Mouse (Mus musculus) left cerebral cortex, postnatal 14 days (tissue): ENCODE measurements around the gene Lhx5. TPM values are rescaled to one million over a fixed set of nuclear protein-coding genes. Genes with fewer than 3 reads are reported as not detected.

Experiments
- DNase-seq, 2 experiments: peaks; one replicate each; pipeline ENCODE4 v3.0.0; 2021 to 2022; ENCODE audit warnings: low spot score in 2 of 2, mixed read lengths in 1 of 2
- intact Hi-C: fragments of 180-260 bp; cut with DNase I; formaldehyde crosslinking; loops from one replicate; pipeline ENCODE4 v1.15.1; 2025
- total RNA-seq, 2 experiments: library from RNA; stranded (reverse); gene quantifications; 2 replicates each; pipeline ENCODE4 v1.2.3; 2021

Gene Lhx5
- total RNA-seq, 2 experiments from 2014 or later, result 0.27 TPM; not detected in 1

GRCm38 (mm10) chr5:120456253-120456652, 24.8 kb downstream of the Lhx5 start:
- DNase-seq, result no peak
- intact Hi-C loops, result loop anchor here (5.0 kb wide), 1 partner anchor 309 kb away; no protein-coding TSS in a partner anchor

DNA sequence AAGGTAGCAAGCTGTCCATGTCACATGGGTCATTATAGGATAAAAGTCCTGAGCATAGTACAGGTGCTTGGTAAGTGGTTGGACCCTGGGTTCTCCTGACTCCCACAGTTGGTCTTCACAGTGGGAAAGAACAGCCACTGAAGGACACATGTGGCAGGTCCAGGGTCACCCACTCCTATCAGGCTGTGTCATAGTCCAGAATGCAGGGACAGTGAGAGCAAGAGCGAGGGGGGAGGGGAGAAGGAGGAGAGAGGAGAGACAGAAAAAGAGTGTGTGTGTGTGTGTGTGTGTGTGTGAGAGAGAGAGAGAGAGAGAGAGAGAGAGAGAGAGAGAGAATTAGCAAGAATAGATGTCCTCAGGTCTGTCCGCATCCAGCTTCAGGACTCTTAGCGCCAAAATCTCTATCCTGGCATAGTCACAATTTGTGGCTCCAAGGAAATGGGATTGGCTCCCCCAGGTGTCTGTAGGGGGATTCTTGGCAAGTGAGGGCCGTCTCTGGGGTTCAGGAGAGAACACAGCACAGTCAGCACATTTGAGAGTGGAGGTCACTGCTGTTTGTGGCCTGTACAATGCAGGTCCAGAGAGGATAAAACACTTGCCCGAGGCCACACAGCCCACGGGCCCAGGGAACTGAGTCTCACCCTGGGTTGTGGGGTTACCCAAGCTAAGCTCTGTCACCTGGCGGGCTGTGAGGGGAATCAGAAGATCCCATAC, 25.5 kb downstream of the Lhx5 start:
- intact Hi-C loops, result loop anchor here (5.0 kb wide), 1 partner anchor 310 kb away; no protein-coding TSS in a partner anchor
- DNase-seq, result no peak

- peak; percentile 69 to 70 for DNase-seq
- intact Hi-C loops, result loop anchor here (5.0 kb wide), 1 partner anchor 310 kb away; no protein-coding TSS in a partner anchor
Measured at GRCm38 (mm10) chr5:120457628-120458027, 26.1 kb downstream of the Lhx5 start.

DNA sequence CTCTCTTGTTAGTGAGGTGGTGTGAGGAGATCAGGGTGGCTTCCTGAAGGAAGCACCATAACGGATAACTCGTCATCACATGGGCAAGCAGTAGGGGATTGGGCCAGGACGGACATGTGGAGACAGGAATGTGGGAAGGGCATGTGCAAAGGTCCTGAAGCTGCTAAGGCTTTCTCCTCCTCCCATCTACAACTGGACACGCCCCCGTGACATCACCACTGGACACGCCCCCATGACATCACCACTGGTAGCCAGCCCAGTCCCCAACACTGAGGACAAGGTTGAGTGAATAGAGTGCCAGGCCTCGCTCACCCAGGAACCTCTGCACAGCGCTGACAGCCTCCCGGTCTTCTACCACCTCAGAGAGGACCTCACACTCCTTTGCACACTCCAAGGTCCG, 27.6 kb downstream of the Lhx5 start:
- intact Hi-C loops, result loop anchor here (5.0 kb wide), 1 partner anchor 312 kb away; no protein-coding TSS in a partner anchor

GRCm38 (mm10) chr5:120461902-120462301, 30.4 kb downstream of the Lhx5 start:
- intact Hi-C loops, result no loop called here
- no peak for DNase-seq

More for the DNA sequence above, 27.6 kb downstream of the Lhx5 start:
- DNase-seq, result no peak

GRCm38 (mm10) chr5:120464321-120464720, 32.8 kb downstream of the Lhx5 start:
- DNase-seq, result no peak
- intact Hi-C loops, result no loop called here

- no peak for DNase-seq
- intact Hi-C loops, result no loop called here
Measured at GRCm38 (mm10) chr5:120465062-120465461, 33.6 kb downstream of the Lhx5 start.

GRCm38 (mm10) chr5:120465860-120466259, 34.4 kb downstream of the Lhx5 start:
- intact Hi-C loops, result no loop called here
- no peak for DNase-seq

DNA sequence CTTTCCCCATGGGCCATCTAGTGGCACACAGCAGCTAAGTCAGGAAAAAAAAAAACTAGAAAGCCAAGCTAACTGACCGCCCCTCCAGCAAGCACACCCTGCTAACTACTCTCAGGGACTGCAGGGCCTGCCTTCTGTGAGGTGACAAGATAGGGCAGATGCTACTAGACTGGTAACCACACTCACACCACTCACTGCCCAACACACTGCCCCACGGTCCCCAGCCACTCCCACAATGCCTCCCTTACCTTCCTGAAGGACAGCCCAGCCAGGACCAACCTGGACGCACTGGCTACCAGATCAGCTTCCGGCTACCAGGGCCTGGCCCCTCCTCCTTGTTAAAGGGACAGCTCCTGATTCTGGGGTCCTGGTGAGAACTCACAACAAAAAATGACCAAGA, 35.5 kb downstream of the Lhx5 start:
- no peak for DNase-seq
- intact Hi-C loops, result no loop called here

GRCm38 (mm10) chr5:120468336-120468735, 36.8 kb downstream of the Lhx5 start:
- DNase-seq, result no peak
- intact Hi-C loops, result no loop called here

DNA sequence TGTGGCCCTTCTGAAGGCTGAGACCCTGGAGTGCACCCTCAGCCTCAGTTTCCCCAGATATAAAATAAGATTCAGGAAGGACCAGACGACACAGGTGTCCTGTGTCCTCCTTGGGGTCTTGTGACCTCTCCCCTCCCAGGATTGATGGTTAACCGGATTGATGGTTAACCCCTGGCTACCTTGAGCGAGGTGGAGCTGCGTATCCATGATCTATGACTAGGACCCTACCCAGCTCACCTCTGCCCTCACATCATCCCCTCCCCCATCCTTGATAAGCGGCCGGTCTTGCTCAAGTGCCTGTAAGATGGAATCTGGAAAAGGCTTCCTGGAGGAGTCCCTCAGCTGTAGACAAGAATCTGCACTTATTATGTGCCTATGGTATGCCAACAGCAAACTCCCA, 37.3 kb downstream of the Lhx5 start:
- intact Hi-C loops, result no loop called here
- DNase-seq, result no peak

- DNase-seq, result no peak
- intact Hi-C loops, result no loop called here
Measured at GRCm38 (mm10) chr5:120471538-120471937, 40.0 kb downstream of the Lhx5 start.

DNA sequence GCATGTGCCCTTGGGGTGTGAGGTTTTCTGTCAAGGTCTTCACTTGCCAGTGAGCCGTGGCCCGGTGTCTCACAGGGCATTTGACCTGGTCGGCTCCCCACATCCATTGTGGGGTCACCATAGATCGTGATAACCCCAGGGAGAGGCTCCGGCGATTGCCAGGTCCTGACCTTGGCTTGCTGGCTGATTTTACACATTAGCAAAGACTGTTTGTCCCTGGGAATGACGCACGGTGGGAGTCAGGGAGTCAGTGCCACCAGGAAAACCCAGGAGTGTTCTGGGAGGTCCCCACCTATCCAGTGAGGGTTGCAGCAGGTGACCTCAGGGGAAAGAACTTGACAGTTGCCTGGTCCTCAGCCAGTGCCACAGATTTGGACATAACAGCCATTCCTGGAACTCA, 41.3 kb downstream of the Lhx5 start, which contains the start of gene Sdsl:
Gene Sdsl, minus strand, starts transcription at position 41 of the 400 bp plus-strand sequence.
- intact Hi-C loops, result no loop called here
- no peak for DNase-seq

GRCm38 (mm10) chr5:120473361-120473760, 41.9 kb downstream of the Lhx5 start:
- intact Hi-C loops, result no loop called here

GRCm38 (mm10) chr5:120475861-120476260, 44.4 kb downstream of the Lhx5 start:
- no peak for DNase-seq
- intact Hi-C loops, result no loop called here

More at GRCm38 (mm10) chr5:120473361-120473760, 41.9 kb downstream of the Lhx5 start:
- no peak for DNase-seq

GRCm38 (mm10) chr5:120476296-120476695, 44.8 kb downstream of the Lhx5 start, which contains the start of gene Sds:
Gene Sds (plus strand): TSS chr5:120476526.
- no peak for DNase-seq
- intact Hi-C loops, result no loop called here

GRCm38 (mm10) chr5:120477993-120478392, 46.5 kb downstream of the Lhx5 start:
- intact Hi-C loops, result no loop called here
- no peak for DNase-seq

DNA sequence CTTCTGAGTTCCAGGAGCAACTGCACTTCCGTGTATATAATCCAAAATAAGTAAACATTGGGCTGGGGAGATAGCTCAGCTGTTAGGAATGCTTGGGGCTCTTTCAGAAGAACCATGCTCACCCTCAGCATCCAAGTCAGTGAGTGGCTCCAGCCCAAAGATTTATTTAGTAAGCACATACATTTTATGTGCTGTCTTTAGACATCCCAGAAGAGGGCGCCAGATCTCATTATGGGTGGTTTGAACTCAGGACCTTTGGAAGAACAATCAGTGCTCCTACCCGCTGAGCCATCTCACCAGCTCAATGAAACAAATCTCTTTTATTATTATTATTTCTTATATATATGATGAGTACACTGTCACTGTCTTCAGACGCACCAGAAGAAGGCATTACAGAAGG, 48.0 kb downstream of the Lhx5 start:
- no peak for DNase-seq
- intact Hi-C loops, result no loop called here

- intact Hi-C loops, result no loop called here
- no peak for DNase-seq
Measured at GRCm38 (mm10) chr5:120481205-120481604, 49.7 kb downstream of the Lhx5 start.

GRCm38 (mm10) chr5:120483399-120483798, 51.9 kb downstream of the Lhx5 start:
- intact Hi-C loops, result no loop called here
- DNase-seq, result no peak

GRCm38 (mm10) chr5:120487844-120488243, 56.3 kb downstream of the Lhx5 start:
- intact Hi-C loops, result no loop called here
- DNase-seq, result no peak
